In the genomic region with DNA sequence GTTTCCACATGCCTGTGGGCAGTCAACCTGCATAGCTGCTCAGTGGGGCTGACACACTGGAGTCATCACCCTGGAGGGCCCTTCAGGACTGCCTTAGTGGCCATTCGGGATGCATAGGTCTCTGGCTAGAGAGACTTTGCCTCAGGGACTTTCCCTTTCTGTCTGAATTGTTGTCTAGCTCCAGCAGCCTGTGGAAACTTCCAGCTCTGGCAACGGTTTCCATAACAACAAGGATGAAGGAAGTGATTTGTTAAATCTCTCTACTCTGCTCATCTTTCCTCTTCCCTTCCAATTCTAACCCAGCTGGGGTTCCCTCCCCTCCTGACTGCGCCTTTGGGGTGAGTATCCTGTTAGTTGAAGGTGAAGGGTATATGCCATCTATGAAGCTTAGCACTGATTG, we compare ENCODE assay signal across 23 mouse cellular contexts. TPM values are rescaled to one million over a fixed set of nuclear protein-coding genes. Genes with fewer than 3 reads are reported as not detected.
DNase-seq lines count a peak whose midpoint lies in the region; ATAC-seq lines count a peak whose summit lies in the region.
"Had no signal": no experiment of that assay in that cellular context is flagged by ENCODE, and none has a peak within 500 bp of the region (broad histone marks: within the 10 kb centered on the region; RNA-seq: fewer than 3 reads in every experiment).

No protein-coding gene starts in this region.

- no peak for DNase-seq in frontal cortex, postnatal 25 days (ENCODE audit: low spot score in 2 of 2)
- no peak for DNase-seq in limb, embryonic 10.5 days (ENCODE audit: low spot score)
- peak; percentile 55 for DNase-seq in NIH3T3 (ENCODE audit: low read depth)
- peak; percentile 42 to 64 for DNase-seq in layer of hippocampus, postnatal 14 days (ENCODE audit: low spot score in 2 of 2)
- DNase-seq in adrenal gland, postnatal 10 days: no peak
- DNase-seq: B cell, adult 2 months; cerebellum, postnatal 36 days; heart, adult 18-20 months; heart, postnatal 14 days; lung, embryonic 14.5 days; thymus, postnatal 36 days had no signal

- H3K4me2 ChIP-seq in limb, embryonic 13.5 days (replicated peaks): no peak overlapping the region
- H3K4me2 ChIP-seq: limb, embryonic 12.5 days; lung, embryonic 14.5 days; neural tube, embryonic 12.5 days; stomach, embryonic 15.5 days had no signal

- no peaks in the 10 kb centered on the region for H3K36me3 ChIP-seq in limb, embryonic 13.5 days
- H3K36me3 ChIP-seq in limb, embryonic 10.5 days: no peaks in the 10 kb centered on the region
- H3K36me3 ChIP-seq: G1E; limb, embryonic 12.5 days; neural tube, embryonic 12.5 days; stomach, embryonic 15.5 days had no signal

- no peak overlapping the region for H3K27ac ChIP-seq in limb, embryonic 13.5 days
- H3K27ac ChIP-seq in limb, embryonic 10.5 days: no peak overlapping the region
- H3K27ac ChIP-seq: limb, embryonic 12.5 days; neural tube, embryonic 12.5 days; stomach, embryonic 15.5 days had no signal

- peak; percentile 72 for ATAC-seq in frontal cortex, adult (ENCODE audit: low TSS enrichment)
- no peak for ATAC-seq in limb, embryonic 13.5 days (ENCODE audit: low FRiP score, low read depth)
- ATAC-seq in monocyte, adult 5-6 weeks (replicated peaks; ENCODE audit: insufficient number of reproducible peaks, low FRiP score, low TSS enrichment, poor library complexity, severe bottlenecking): no peak
- ATAC-seq: forebrain, embryonic 16.5 days had no signal

- peak overlapping the region; percentile 25; the same call in 1 of the 2 replicates for H3K9ac ChIP-seq in limb, embryonic 13.5 days
- H3K9ac ChIP-seq: limb, embryonic 12.5 days; lung, embryonic 14.5 days; neural tube, embryonic 12.5 days; stomach, embryonic 15.5 days had no signal

- H3K27me3 ChIP-seq in limb, embryonic 13.5 days: peaks cover 38% of the 10 kb centered on the region
- H3K27me3 ChIP-seq in limb, embryonic 10.5 days (ENCODE audit: low read depth, poor library complexity, severe bottlenecking): peaks cover 75% of the 10 kb centered on the region

- no peaks in the 10 kb centered on the region for H3K9me3 ChIP-seq in limb, embryonic 13.5 days
- H3K9me3 ChIP-seq in limb, embryonic 10.5 days (replicated peaks): no peaks in the 10 kb centered on the region
- H3K9me3 ChIP-seq: G1E; limb, embryonic 12.5 days; neural tube, embryonic 12.5 days; stomach, embryonic 15.5 days had no signal

- H3K4me3 ChIP-seq in limb, embryonic 13.5 days: no peak overlapping the region
- H3K4me3 ChIP-seq in limb, embryonic 10.5 days: no peak overlapping the region
- H3K4me3 ChIP-seq: limb, embryonic 12.5 days; megakaryocyte, embryonic 14.5 days; neural tube, embryonic 12.5 days; stomach, embryonic 15.5 days had no signal

- WGBS in limb, embryonic 13.5 days: 63% methylated on average over 3 of the region's 3 CpGs
- WGBS in limb, embryonic 10.5 days: 63% methylated on average over 3 of the region's 3 CpGs

- H3K4me1 ChIP-seq in limb, embryonic 13.5 days: no peaks in the 10 kb centered on the region
- H3K4me1 ChIP-seq in limb, embryonic 10.5 days: peaks cover 3% of the 10 kb centered on the region
- H3K4me1 ChIP-seq: limb, embryonic 12.5 days had no signal

RNA-seq across cellular contexts. Expression of gene Fam187a, which starts 3.2 kb away (rescaled TPM):
- polyA plus RNA-seq in limb, embryonic 13.5 days (2015; fragmentation: Nextera tagmentation; extraction: Ambion mirVana): not detected in 2 replicates
- not detected in 2 replicates for polyA plus RNA-seq in limb, embryonic 10.5 days (2016; fragmentation: Nextera tagmentation; extraction: Ambion mirVana)
- under 1 TPM; 0.21 to 0.41 TPM for total RNA-seq in layer of hippocampus, postnatal 14 days (2021)
- total RNA-seq in adrenal gland, postnatal 10 days (2021): not detected
- not detected in 3 replicates for total RNA-seq in monocyte, adult 5-6 weeks (2017)
- total RNA-seq: heart, adult 18-20 months; heart, postnatal 14 days had no signal
- polyA plus RNA-seq: embryonic facial prominence, embryonic 14.5 days; forebrain, embryonic 16.5 days; G1E; intestine, embryonic 14.5 days; kidney, embryonic 16.5 days; limb, embryonic 12.5 days; lung, embryonic 14.5 days; neural tube, embryonic 12.5 days; stomach, embryonic 15.5 days had no signal

RNA-seq across cellular contexts. Expression of gene Ccdc103, which starts 7.1 kb away (rescaled TPM):
- 0.93 and 1.0 TPM in 2 replicates for polyA plus RNA-seq in limb, embryonic 13.5 days (2015; fragmentation: Nextera tagmentation; extraction: Ambion mirVana)
- 1.3 and 1.5 TPM in 2 replicates for polyA plus RNA-seq in limb, embryonic 10.5 days (2016; fragmentation: Nextera tagmentation; extraction: Ambion mirVana)
- total RNA-seq in layer of hippocampus, postnatal 14 days (2021): 1 to 10 TPM; 1.5 to 2.0 TPM
- under 1 TPM; 0.21 to 0.27 TPM for total RNA-seq in adrenal gland, postnatal 10 days (2021)
- not detected in 3 replicates for total RNA-seq in monocyte, adult 5-6 weeks (2017)
- total RNA-seq: heart, adult 18-20 months had no signal

RNA-seq across cellular contexts. Expression of gene Eftud2, which starts 7.3 kb away (rescaled TPM):
- 193 and 199 TPM in 2 replicates for polyA plus RNA-seq in limb, embryonic 13.5 days (2015; fragmentation: Nextera tagmentation; extraction: Ambion mirVana)
- polyA plus RNA-seq in limb, embryonic 10.5 days (2016; fragmentation: Nextera tagmentation; extraction: Ambion mirVana): 360 and 374 TPM in 2 replicates
- 100 to 1,000 TPM; 113 to 124 TPM for total RNA-seq in layer of hippocampus, postnatal 14 days (2021)
- total RNA-seq in adrenal gland, postnatal 10 days (2021): 10 to 100 TPM; 67.6 to 87.0 TPM
- 67.8 to 73.5 TPM (median 72.3 TPM) in 3 replicates for total RNA-seq in monocyte, adult 5-6 weeks (2017)

RNA-seq across cellular contexts. Expression of gene Gfap, which starts 12.6 kb away (rescaled TPM):
- polyA plus RNA-seq in limb, embryonic 13.5 days (2015; fragmentation: Nextera tagmentation; extraction: Ambion mirVana): 0.37 and 0.48 TPM in 2 replicates
- 0.16 TPM in 1 of 2 replicates, not detected in the other for polyA plus RNA-seq in limb, embryonic 10.5 days (2016; fragmentation: Nextera tagmentation; extraction: Ambion mirVana)
- 100 to 1,000 TPM; 263 to 355 TPM for total RNA-seq in layer of hippocampus, postnatal 14 days (2021)
- under 1 TPM; 0.90 to 0.91 TPM for total RNA-seq in adrenal gland, postnatal 10 days (2021)
- not detected in 3 replicates for total RNA-seq in monocyte, adult 5-6 weeks (2017)
- total RNA-seq: G1E had no signal
- polyA plus RNA-seq: G1E had no signal

RNA-seq across cellular contexts. Expression of gene Kif18b, which starts 36.8 kb away (rescaled TPM):
- 10.8 and 11.0 TPM in 2 replicates for polyA plus RNA-seq in limb, embryonic 13.5 days (2015; fragmentation: Nextera tagmentation; extraction: Ambion mirVana)
- 16.1 and 18.4 TPM in 2 replicates for polyA plus RNA-seq in limb, embryonic 10.5 days (2016; fragmentation: Nextera tagmentation; extraction: Ambion mirVana)
- 1 to 10 TPM in 1 of 2 experiments, under 1 TPM in 1; 0.91 to 1.4 TPM for total RNA-seq in layer of hippocampus, postnatal 14 days (2021)
- total RNA-seq in adrenal gland, postnatal 10 days (2021): 10 to 100 TPM in 1 of 2 experiments, 1 to 10 TPM in 1; 6.9 to 10.4 TPM
- 0.19 TPM in 1 of 3 replicates, not detected in the others for total RNA-seq in monocyte, adult 5-6 weeks (2017)

Comparison
In these comparisons a context has a peak if more than half of its experiments do, and no peak if none do; other contexts are left out.
1. DNase-seq: peak in NIH3T3 (single experiment) and layer of hippocampus, postnatal 14 days (2 of 2); none in frontal cortex, postnatal 25 days (0 of 2), limb, embryonic 10.5 days (single experiment) and adrenal gland, postnatal 10 days (single experiment).